Mouse (Mus musculus) inflammation-experienced regulatory T-cells, adult 6 months (primary cell): Measurements from ENCODE around the gene Plekha4. TPM values are rescaled to one million over a fixed set of nuclear protein-coding genes. Genes with fewer than 3 reads are reported as not detected.

Experiments used
- polyA plus RNA-seq, 3 experiments: library from polyadenylated mRNA; unstranded; fragments of 100-300 nt; shearing (Covaris generic); gene quantifications; one replicate each; pipeline ENCODE4 v1.2.1; 2017

The Plekha4 gene
- polyA plus RNA-seq, 3 experiments from 2014 or later = 0.36 to 0.78 (median 0.53) TPM

Other genes starting within 250 kb of the Plekha4 start
- gene Slc6a21, start 248.8 kb upstream of the Plekha4 start, polyA plus RNA-seq = under 1 TPM in 1 of 3 experiments, not detected in 2; 0.50 TPM
- 10 to 100 TPM; 17.2 to 21.7 (median 19.3) TPM for gene Trpm4, start 192.6 kb upstream of the Plekha4 start, polyA plus RNA-seq
- not detected for gene Hrc, start 191.0 kb upstream of the Plekha4 start, polyA plus RNA-seq
- gene Ppfia3, start 159.3 kb upstream of the Plekha4 start, polyA plus RNA-seq = under 1 TPM in 2 of 3 experiments, not detected in 1; 0.19 to 0.60 TPM
- not detected for gene Lin7b, start 155.7 kb upstream of the Plekha4 start, polyA plus RNA-seq
- 100 to 1,000 TPM in 1 of 3 experiments, 10 to 100 TPM in 2; 72.4 to 131 (median 77.7) TPM for gene Snrnp70, start 130.6 kb upstream of the Plekha4 start, polyA plus RNA-seq
- not detected for gene Kcna7, start 120.7 kb upstream of the Plekha4 start, polyA plus RNA-seq
- gene Ntf5, start 112.6 kb upstream of the Plekha4 start, polyA plus RNA-seq = under 1 TPM in 2 of 3 experiments, not detected in 1; 0.31 to 0.34 TPM
- not detected for gene Lhb, start 105.5 kb upstream of the Plekha4 start, polyA plus RNA-seq
- gene Gys1, start 91.5 kb upstream of the Plekha4 start, polyA plus RNA-seq = 1 to 10 TPM; 6.7 to 10.0 (median 9.7) TPM
- 10 to 100 TPM; 36.7 to 48.4 (median 43.8) TPM for gene Ruvbl2, start 88.2 kb upstream of the Plekha4 start, polyA plus RNA-seq
- gene Ftl1, start 66.4 kb upstream of the Plekha4 start, polyA plus RNA-seq = 1,000 to 10,000 TPM; 1,271 to 2,003 (median 1,772) TPM
- 100 to 1,000 TPM; 138 to 175 (median 143) TPM for gene Bax, start 59.4 kb upstream of the Plekha4 start, polyA plus RNA-seq
- gene Tulp2, start 44.5 kb upstream of the Plekha4 start, polyA plus RNA-seq = 1 to 10 TPM in 1 of 3 experiments, under 1 TPM in 2; 0.23 to 1.8 (median 0.29) TPM
- gene Gm45808, start 39.5 kb upstream of the Plekha4 start, polyA plus RNA-seq = not detected
- 1 to 10 TPM; 1.0 to 1.1 (median 1.1) TPM for gene Dhdh, start 37.5 kb upstream of the Plekha4 start, polyA plus RNA-seq
- gene Nucb1, start 15.9 kb upstream of the Plekha4 start, polyA plus RNA-seq = 100 to 1,000 TPM; 119 to 153 (median 121) TPM
- 10 to 100 TPM; 30.4 to 76.6 (median 56.4) TPM for gene Ppp1r15a, start 62 bp upstream of the Plekha4 start, polyA plus RNA-seq
- gene Hsd17b14, start 28.6 kb downstream of the Plekha4 start, polyA plus RNA-seq = under 1 TPM; 0.82 to 0.95 (median 0.91) TPM
- 10 to 100 TPM; 33.2 to 54.7 (median 51.4) TPM for gene Bcat2, start 43.8 kb downstream of the Plekha4 start, polyA plus RNA-seq
- gene Fgf21, start 89.2 kb downstream of the Plekha4 start, polyA plus RNA-seq = not detected
- gene Fut1, start 91.0 kb downstream of the Plekha4 start, polyA plus RNA-seq = not detected
- gene Izumo1, start 95.5 kb downstream of the Plekha4 start, polyA plus RNA-seq = not detected
- gene Rasip1, start 101.2 kb downstream of the Plekha4 start, polyA plus RNA-seq = under 1 TPM in 1 of 3 experiments, not detected in 2; 0.17 TPM
- gene Mamstr, start 113.6 kb downstream of the Plekha4 start, polyA plus RNA-seq = not detected
- not detected for gene Fut2, start 140.1 kb downstream of the Plekha4 start, polyA plus RNA-seq
- gene Ntn5, start 157.7 kb downstream of the Plekha4 start, polyA plus RNA-seq = not detected
- gene Sec1, start 168.1 kb downstream of the Plekha4 start, polyA plus RNA-seq = under 1 TPM in 1 of 3 experiments, not detected in 2; 0.22 TPM
- gene Car11, start 173.5 kb downstream of the Plekha4 start, polyA plus RNA-seq = 1 to 10 TPM in 2 of 3 experiments, not detected in 1; 1.5 TPM
- gene Dbp, start 178.8 kb downstream of the Plekha4 start, polyA plus RNA-seq = 1 to 10 TPM; 3.1 to 8.6 (median 6.5) TPM
- 1,000 to 10,000 TPM; 1,609 to 2,946 (median 2,383) TPM for gene Rpl18, start 189.1 kb downstream of the Plekha4 start, polyA plus RNA-seq
- gene Sphk2, start 191.7 kb downstream of the Plekha4 start, polyA plus RNA-seq = 10 to 100 TPM; 12.1 to 17.3 (median 15.5) TPM
- gene Fam83e, start 194.9 kb downstream of the Plekha4 start, polyA plus RNA-seq = under 1 TPM in 2 of 3 experiments, not detected in 1; 0.63 to 0.80 TPM
- not detected for gene Spaca4, start 199.5 kb downstream of the Plekha4 start, polyA plus RNA-seq